Comparison of ENCODE assay signal across 10 mouse cellular contexts in the genomic region with DNA sequence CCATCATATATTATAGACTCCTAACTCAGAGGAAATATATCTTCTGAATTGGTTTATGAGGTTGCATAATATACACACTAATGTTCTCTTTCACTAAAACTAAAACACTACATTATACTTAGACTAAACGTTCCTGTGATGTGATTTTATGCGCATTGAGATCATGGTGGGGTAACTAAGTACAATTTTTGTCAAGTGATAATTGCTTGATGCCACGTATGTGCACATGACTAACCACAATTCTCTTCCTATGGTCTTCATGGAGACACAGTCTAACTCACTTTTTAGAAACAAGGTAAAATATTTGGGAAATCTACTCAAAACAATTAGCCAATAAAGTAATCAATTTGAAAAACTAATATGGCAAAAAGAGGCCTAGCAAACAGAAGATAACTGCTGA. TPM values are rescaled to one million over a fixed set of nuclear protein-coding genes. Genes with fewer than 3 reads are reported as not detected.
A peak's percentile ranks its signal among the peaks of the same experiment; 100 is the strongest.
DNase-seq lines count a peak whose midpoint lies in the region; ATAC-seq and TF ChIP-seq lines count a peak whose summit lies in the region.
"Had no signal": no experiment of that assay in that cellular context is flagged by ENCODE, and none has a peak within 500 bp of the region (broad histone marks: within the 10 kb centered on the region; RNA-seq: fewer than 3 reads in every experiment).

No protein-coding gene starts in this region.

- no peak for ATAC-seq in lung, embryonic 14.5 days (ENCODE audit: insufficient read depth)
- no peak for ATAC-seq in limb, embryonic 14.5 days (ENCODE audit: low FRiP score, low read depth)
- no peak for ATAC-seq in stomach, embryonic 14.5 days (ENCODE audit: insufficient number of reproducible peaks, insufficient read depth, low FRiP score, low read depth)
- no peak for ATAC-seq in monocyte, adult 5-6 weeks (replicated peaks; ENCODE audit: insufficient number of reproducible peaks, low FRiP score, low TSS enrichment, poor library complexity, severe bottlenecking)

- H3K36me3 ChIP-seq in lung, embryonic 14.5 days (ENCODE audit: insufficient read depth) = no peaks in the 10 kb centered on the region
- peaks cover 17% of the 10 kb centered on the region for H3K36me3 ChIP-seq in forebrain, embryonic 10.5 days (replicated peaks)
- H3K36me3 ChIP-seq in limb, embryonic 14.5 days (ENCODE audit: control insufficient read depth, insufficient read depth, low read length) = peaks cover 4% of the 10 kb centered on the region
- no peaks in the 10 kb centered on the region for H3K36me3 ChIP-seq in stomach, embryonic 14.5 days (ENCODE audit: control insufficient read depth, insufficient read depth, low read length)

- TF ChIP-seq POLR2A in limb, embryonic 14.5 days (IDR thresholded peaks at IDR 0.05; ENCODE audit: borderline replicate concordance, extremely low read depth, insufficient read depth, insufficient read length) = no peak

- H3K4me2 ChIP-seq in lung, embryonic 14.5 days = peak overlapping the region; percentile 77
- peak overlapping the region; percentile 68 for H3K4me2 ChIP-seq in limb, embryonic 14.5 days (replicated peaks; ENCODE audit: low read depth, low read length, severe bottlenecking)
- H3K4me2 ChIP-seq in stomach, embryonic 14.5 days (replicated peaks; ENCODE audit: low read depth, low read length) = peak overlapping the region; percentile 65

- DNase-seq in lung, embryonic 14.5 days = no peak
- DNase-seq in lung, postnatal 25 days (ENCODE audit: low spot score) = no peak
- no peak for DNase-seq in forebrain, embryonic 10.5 days (ENCODE audit: extremely low spot score, low spot score)
- no peak for DNase-seq in limb, embryonic 14.5 days (ENCODE audit: low spot score)
- no peak for DNase-seq in right cerebral cortex, postnatal 36 days (ENCODE audit: low spot score in 2 of 2)
- DNase-seq in thymus, postnatal 0 days (ENCODE audit: low spot score) = no peak
- DNase-seq: adrenal gland, postnatal 25 days; layer of hippocampus, adult 9-11 months had no signal

- H3K27ac ChIP-seq in lung, embryonic 14.5 days (ENCODE audit: low read depth) = no peak overlapping the region; the same call in 1 of the 2 replicates
- H3K27ac ChIP-seq in forebrain, embryonic 10.5 days = peak overlapping the region; percentile 93
- H3K27ac ChIP-seq in limb, embryonic 14.5 days (replicated peaks; ENCODE audit: low read depth, low read length) = no peak overlapping the region
- H3K27ac ChIP-seq in stomach, embryonic 14.5 days (ENCODE audit: low read length) = no peak overlapping the region

- H3K9ac ChIP-seq in lung, embryonic 14.5 days = peak overlapping the region; percentile 99
- peak overlapping the region; percentile 99 for H3K9ac ChIP-seq in limb, embryonic 14.5 days (ENCODE audit: low read depth, low read length, severe bottlenecking)
- peak overlapping the region; percentile 97 for H3K9ac ChIP-seq in stomach, embryonic 14.5 days (replicated peaks; ENCODE audit: low read depth, low read length)

- TF ChIP-seq CTCF in lung, embryonic 14.5 days (IDR thresholded peaks at IDR 0.05; ENCODE audit: low read depth) = no peak

- peak overlapping the region; percentile 93 for H3K4me3 ChIP-seq in lung, embryonic 14.5 days (ENCODE audit: low read depth, low read length)
- H3K4me3 ChIP-seq in forebrain, embryonic 10.5 days = peak overlapping the region; percentile 90
- H3K4me3 ChIP-seq in limb, embryonic 14.5 days (replicated peaks; ENCODE audit: low read length) = peak overlapping the region; percentile 93
- peak overlapping the region; percentile 96 for H3K4me3 ChIP-seq in stomach, embryonic 14.5 days (ENCODE audit: low read depth, low read length)

- H3K27me3 ChIP-seq in lung, embryonic 14.5 days (ENCODE audit: insufficient read depth, low read length) = no peaks in the 10 kb centered on the region
- H3K27me3 ChIP-seq in forebrain, embryonic 10.5 days (ENCODE audit: poor library complexity, severe bottlenecking) = no peaks in the 10 kb centered on the region
- no peaks in the 10 kb centered on the region for H3K27me3 ChIP-seq in limb, embryonic 14.5 days (ENCODE audit: control insufficient read depth, insufficient read depth, low read length)
- H3K27me3 ChIP-seq in stomach, embryonic 14.5 days (ENCODE audit: control insufficient read depth, insufficient read depth, low read length) = no peaks in the 10 kb centered on the region

- WGBS in lung, embryonic 14.5 days = 61% methylated on average over 3 of the region's 3 CpGs
- WGBS in forebrain, embryonic 10.5 days = 80% methylated on average over 3 of the region's 3 CpGs
- WGBS in limb, embryonic 14.5 days = 62% methylated on average over 3 of the region's 3 CpGs
- 63% methylated on average over 3 of the region's 3 CpGs for WGBS in stomach, embryonic 14.5 days

- no peaks in the 10 kb centered on the region for H3K9me3 ChIP-seq in lung, embryonic 14.5 days (ENCODE audit: low read depth, low read length)
- H3K9me3 ChIP-seq in forebrain, embryonic 10.5 days = no peaks in the 10 kb centered on the region
- H3K9me3 ChIP-seq in limb, embryonic 14.5 days (ENCODE audit: control insufficient read depth, low read length) = no peaks in the 10 kb centered on the region
- H3K9me3 ChIP-seq in stomach, embryonic 14.5 days (ENCODE audit: control insufficient read depth, low read depth, low read length) = no peaks in the 10 kb centered on the region

- no peaks in the 10 kb centered on the region for H3K4me1 ChIP-seq in lung, embryonic 14.5 days (ENCODE audit: insufficient read depth)
- H3K4me1 ChIP-seq in forebrain, embryonic 10.5 days = peaks cover 20% of the 10 kb centered on the region
- H3K4me1 ChIP-seq in limb, embryonic 14.5 days (ENCODE audit: control insufficient read depth, insufficient read depth, low read length) = peaks cover 4% of the 10 kb centered on the region; the same call in 1 of the 2 replicates
- H3K4me1 ChIP-seq in stomach, embryonic 14.5 days (ENCODE audit: control insufficient read depth, insufficient read depth, low read length) = peaks cover 8% of the 10 kb centered on the region; the same call in 1 of the 2 replicates

RNA-seq across cellular contexts. Expression of a gene that starts 1.2 kb away (rescaled TPM):
- 263 and 276 TPM in 2 replicates for polyA plus RNA-seq in lung, embryonic 14.5 days (2014; fragmentation: Nextera tagmentation; extraction: Ambion mirVana)
- 241 and 247 TPM in 2 replicates for polyA plus RNA-seq in forebrain, embryonic 10.5 days (2016; fragmentation: Nextera tagmentation; extraction: Ambion mirVana)
- polyA plus RNA-seq in limb, embryonic 14.5 days (2012; rRNA removed) = 73.4 and 124 TPM in 2 replicates
- 264 and 280 TPM in 2 replicates for polyA plus RNA-seq in limb, embryonic 14.5 days (2014; fragmentation: Nextera tagmentation; extraction: Ambion mirVana)
- 256 and 282 TPM in 2 replicates for polyA plus RNA-seq in stomach, embryonic 14.5 days (2014; fragmentation: Nextera tagmentation; extraction: Ambion mirVana)
- 158 to 337 TPM (median 282 TPM) in 3 replicates for total RNA-seq in monocyte, adult 5-6 weeks (2017)
- 330 and 344 TPM in 2 replicates for polyA plus RNA-seq in thymus, postnatal 0 days (2015; fragmentation: Nextera tagmentation; extraction: Ambion mirVana)
